Mouse (Mus musculus) urinary bladder, postnatal 14 days (tissue): ENCODE measurements at regions not wholly inside any gene's neighbourhood (a gene's known extent, or its start where the extent isn't known, plus 50 kb on each side); places are given as distances from the start of the nearest gene placed in this dataset.

Experiments used
- DNase-seq: peaks from one replicate; pipeline ENCODE4 v3.0.0; 2021; ENCODE audit warnings: low spot score

- no peak for DNase-seq
Measured at GRCm38 (mm10) chr3:60138319-60138718, 56.6 kb downstream of the Sucnr1 start.

GRCm38 (mm10) chr3:60159865-60160264 is 78.2 kb downstream of the Sucnr1 start:
- DNase-seq = no peak

GRCm38 (mm10) chr3:60167633-60168032 is 86.0 kb downstream of the Sucnr1 start:
- no peak for DNase-seq

- no peak for DNase-seq
Measured at GRCm38 (mm10) chr3:60168135-60168926, 86.7 kb downstream of the Sucnr1 start.

GRCm38 (mm10) chr3:60169606-60170005 is 87.9 kb downstream of the Sucnr1 start:
- no peak for DNase-seq

- no peak for DNase-seq
Measured at GRCm38 (mm10) chr3:60184481-60184880, 102.8 kb downstream of the Sucnr1 start.

GRCm38 (mm10) chr3:60196031-60196430 is 114.4 kb downstream of the Sucnr1 start:
- DNase-seq = no peak

- DNase-seq = no peak
Measured at GRCm38 (mm10) chr3:60207936-60208335, 126.3 kb downstream of the Sucnr1 start.

GRCm38 (mm10) chr3:60218938-60219337 is 137.3 kb downstream of the Sucnr1 start:
- no peak for DNase-seq

- no peak for DNase-seq
Measured at GRCm38 (mm10) chr3:60240664-60241063, 159.0 kb downstream of the Sucnr1 start.

GRCm38 (mm10) chr3:60266666-60267415 is 185.2 kb downstream of the Sucnr1 start:
- DNase-seq = no peak

GRCm38 (mm10) chr3:60267416-60268174 is 185.9 kb downstream of the Sucnr1 start:
- no peak for DNase-seq

GRCm38 (mm10) chr3:60270463-60270862 is 188.8 kb downstream of the Sucnr1 start:
- DNase-seq = no peak

- DNase-seq = no peak
Measured at GRCm38 (mm10) chr3:60273744-60274143, 192.1 kb downstream of the Sucnr1 start.

- DNase-seq = no peak
Measured at GRCm38 (mm10) chr3:60275249-60275838, 193.7 kb downstream of the Sucnr1 start.

GRCm38 (mm10) chr3:60277791-60278190 is 194.8 kb upstream of the Mbnl1 start:
- no peak for DNase-seq

GRCm38 (mm10) chr3:60281229-60281628 is 191.4 kb upstream of the Mbnl1 start:
- no peak for DNase-seq

- DNase-seq = no peak
Measured at GRCm38 (mm10) chr3:60281959-60282495, 190.6 kb upstream of the Mbnl1 start.

GRCm38 (mm10) chr3:60292142-60292541 is 180.5 kb upstream of the Mbnl1 start:
- DNase-seq = no peak

- no peak for DNase-seq
Measured at GRCm38 (mm10) chr3:60292940-60293339, 179.7 kb upstream of the Mbnl1 start.

GRCm38 (mm10) chr3:60305399-60305798 is 167.2 kb upstream of the Mbnl1 start:
- DNase-seq = no peak

GRCm38 (mm10) chr3:60310402-60310801 is 162.2 kb upstream of the Mbnl1 start:
- no peak for DNase-seq
